Mouse (Mus musculus) heart, adult 2 months (tissue): Measurements from ENCODE around the gene Cdyl. TPM values are rescaled to one million over a fixed set of nuclear protein-coding genes. Genes with fewer than 3 reads are reported as not detected.

ENCODE experiments used
- DNase-seq, 2 experiments: peaks; one replicate each; pipeline ENCODE4 v3.0.0; 2021
- H3K27ac ChIP-seq: fragments of 200-600 bp; 2 replicates; pipeline ENCODE4 v1.8.1; 2022
- H3K27me3 ChIP-seq: fragments of 200-500 bp; 2 replicates; pipeline ENCODE4 v1.6.1; 2012; ENCODE audit warnings: mild to moderate bottlenecking, low read length, inconsistent platforms, mixed read lengths; ENCODE audit not compliant: control insufficient read depth, insufficient read depth
- H3K36me3 ChIP-seq: fragments of 200-500 bp; 2 replicates; pipeline ENCODE4 v1.6.1; 2012; ENCODE audit warnings: low read length, inconsistent platforms; ENCODE audit not compliant: control insufficient read depth, insufficient read depth
- H3K4me1 ChIP-seq: fragments of 200-500 bp; 2 replicates; pipeline ENCODE4 v1.6.1; 2011; ENCODE audit warnings: low read length; ENCODE audit not compliant: control insufficient read depth, insufficient read depth
- H3K4me3 ChIP-seq: fragments of 200-600 bp; 2 replicates; pipeline ENCODE4 v1.8.1; 2022
- H3K79me2 ChIP-seq: fragments of 200-500 bp; replicated peaks from 2 replicates; pipeline ENCODE4 v1.6.1; 2012; ENCODE audit warnings: mild to moderate bottlenecking, inconsistent platforms, low read length, moderate library complexity, mixed read lengths; ENCODE audit not compliant: control insufficient read depth, insufficient read depth
- H3K9ac ChIP-seq: fragments of 200-500 bp; 2 replicates; pipeline ENCODE4 v1.6.1; 2012; ENCODE audit warnings: low read depth, mild to moderate bottlenecking, control low read depth, inconsistent platforms, low read length, mixed read lengths
- CTCF ChIP-seq: fragments of 200-600 bp; IDR thresholded peaks from 2 replicates; pipeline ENCODE4 v1.8.1; 2022; ENCODE audit warnings: antibody characterized with exemption, mild to moderate bottlenecking, moderate library complexity
- EP300 ChIP-seq: fragments of 200-500 bp; IDR thresholded peaks from 2 replicates; pipeline ENCODE4 v1.6.1; 2011; ENCODE audit warnings: low read depth, low read length, control low read depth; ENCODE audit not compliant: insufficient read depth
- POLR2A ChIP-seq: fragments of 200-500 bp; IDR thresholded peaks from 2 replicates; pipeline ENCODE4 v1.6.1; 2011; ENCODE audit warnings: mild to moderate bottlenecking, low read depth, low read length, control low read depth; ENCODE audit not compliant: insufficient read depth
- WGBS: fragments of 180-500 bp; shearing (Covaris S2); methylation state at CpG from one replicate; pipeline ENCODE4 v1.1.7; 2018; 5-methylcytosine and 5-hydroxymethylcytosine counted together
- intact Hi-C: fragments of 180-260 bp; cut with DNase I; formaldehyde crosslinking; loops from one replicate; pipeline ENCODE4 v1.15.1; 2025
- polyA plus RNA-seq: library from polyadenylated mRNA; depleted of rRNA; stranded (reverse); fragments of >200 nt; gene quantifications from 2 replicates; pipeline ENCODE4 v1.2.3, GENCODE M21; 2012
- total RNA-seq, 2 experiments: library from RNA; stranded (reverse); gene quantifications; 2 replicates each; pipeline ENCODE4 v1.2.3; 2021

The Cdyl gene
- total and polyA plus RNA-seq, 3 experiments: 3.1 to 11.2 (median 8.4) TPM

GRCm38 (mm10) chr13:35737565-35737964 is 77.9 kb downstream of the Cdyl start:
- no peak for DNase-seq
- Histone ChIP-seq H3K4me3 (no peak overlapping the region), H3K9ac (no peak overlapping the region), H3K79me2 (no peaks in the 10 kb centered on the region), H3K4me1 (peaks cover 2% of the 10 kb centered on the region; the same call in 1 of the 2 replicates), H3K36me3 (peaks cover 1% of the 10 kb centered on the region; the same call in 1 of the 2 replicates), H3K27me3 (no peaks in the 10 kb centered on the region), H3K27ac (no peak overlapping the region)
- intact Hi-C loops: no loop called here
- 32% methylated on average over 2 of the region's 2 CpGs for WGBS
- TF ChIP-seq EP300: no peak
- TF ChIP-seq CTCF: no peak
- no peak for TF ChIP-seq POLR2A

GRCm38 (mm10) chr13:35738210-35738609 is 78.6 kb downstream of the Cdyl start:
- Histone ChIP-seq H3K4me3 (no peak overlapping the region), H3K36me3 (peaks cover 5% of the 10 kb centered on the region; the same call in 1 of the 2 replicates), H3K27ac (no peak overlapping the region), H3K27me3 (no peaks in the 10 kb centered on the region), H3K4me1 (peaks cover 4% of the 10 kb centered on the region), H3K9ac (no peak overlapping the region), H3K79me2 (no peaks in the 10 kb centered on the region)
- TF ChIP-seq CTCF: no peak
- no peak for TF ChIP-seq POLR2A
- TF ChIP-seq EP300: no peak
- DNase-seq: no peak
- 48% methylated on average over 2 of the region's 2 CpGs for WGBS
- intact Hi-C loops: no loop called here

- peaks cover 6% of the 10 kb centered on the region for H3K4me1 ChIP-seq
- DNase-seq: no peak
- no peak overlapping the region for H3K27ac ChIP-seq
- WGBS: 50% methylated on average over 10 of the region's 10 CpGs
- H3K4me3 ChIP-seq: no peak overlapping the region
- H3K27me3 ChIP-seq: no peaks in the 10 kb centered on the region
- intact Hi-C loops: no loop called here
- TF ChIP-seq EP300 (no peak), POLR2A (no peak), CTCF (no peak)
- no peaks in the 10 kb centered on the region; the same call in 1 of the 2 replicates for H3K79me2 ChIP-seq
- H3K36me3 ChIP-seq: peaks cover 7% of the 10 kb centered on the region; the same call in 1 of the 2 replicates
- H3K9ac ChIP-seq: no peak overlapping the region
These were observed 79.8 kb downstream of the Cdyl start for GRCm38 (mm10) chr13:35739473-35739872.

- Histone ChIP-seq H3K27me3 (no peaks in the 10 kb centered on the region), H3K27ac (peak overlapping the region; percentile 76), H3K36me3 (peaks cover 7% of the 10 kb centered on the region; the same call in 1 of the 2 replicates), H3K4me3 (peak overlapping the region; percentile 67), H3K4me1 (peaks cover 6% of the 10 kb centered on the region), H3K9ac (peak overlapping the region; percentile 58), H3K79me2 (no peaks in the 10 kb centered on the region; the same call in 1 of the 2 replicates)
- TF ChIP-seq CTCF: no peak
- TF ChIP-seq EP300: no peak
- TF ChIP-seq POLR2A: no peak
- DNase-seq: peak; percentile 88 to 90
- WGBS: 3% methylated on average over 61 of the region's 61 CpGs
- intact Hi-C loops: loop anchor here (2.0 to 5.0 kb wide), 3 partner anchors 147 to 376 kb away; partner anchors contain the start of genes Fars2, Lyrm4 and Rpp40
These were observed 80.8 kb downstream of the Cdyl start for GRCm38 (mm10) chr13:35740301-35741039.

- DNase-seq: peak; percentile 96 to 97
- Histone ChIP-seq H3K27me3 (no peaks in the 10 kb centered on the region), H3K4me1 (peaks cover 6% of the 10 kb centered on the region), H3K36me3 (peaks cover 9% of the 10 kb centered on the region; the same call in 1 of the 2 replicates), H3K4me3 (peak overlapping the region; percentile 67), H3K79me2 (peaks cover 4% of the 10 kb centered on the region), H3K27ac (peak overlapping the region; percentile 82), H3K9ac (peak overlapping the region; percentile 92)
- 1% methylated on average over 59 of the region's 68 CpGs for WGBS
- intact Hi-C loops: loop anchor here (2.0 to 5.0 kb wide), 3 partner anchors 146 to 376 kb away; partner anchors contain the start of genes Fars2, Lyrm4 and Rpp40
- TF ChIP-seq EP300 (0 out of 2 replicates have a peak, but pooled peaks have one; percentile 5), POLR2A (no peak), CTCF (peak; percentile 77)
These were observed 81.5 kb downstream of the Cdyl start for GRCm38 (mm10) chr13:35741040-35741619.
